Mouse (Mus musculus) kidney, adult 2 months (tissue): ENCODE data around the gene Cit.

Source experiments
- CTCF ChIP-seq: fragments of 200-500 bp; conservative IDR thresholded peaks from 2 replicates; pipeline ENCODE4 v1.5.1; 2011; ENCODE audit warnings: low read depth, mild to moderate bottlenecking, control low read depth, low read length, moderate library complexity, mixed read lengths; ENCODE audit not compliant: insufficient read depth, insufficient read length
- POLR2A ChIP-seq: fragments of 200-500 bp; IDR thresholded peaks from one replicate; pipeline ENCODE4 v1.6.1; 2011; ENCODE audit warnings: low read depth, low read length, control low read depth

- TF ChIP-seq POLR2A (no peak), CTCF (no peak)
These were observed 64.0 kb downstream of the Cit start for GRCm38 (mm10) chr5:115909106-115909505.
